Mouse (Mus musculus): Measurements from ENCODE around the gene Fam117b. TPM values are rescaled to one million over a fixed set of nuclear protein-coding genes. Genes with fewer than 3 reads are reported as not detected.

Gene Fam117b
- total RNA-seq, 2 experiments from 2014 or later, result 12.1 to 13.1 TPM

GRCm38 (mm10) chr1:59987399-59988040, 74.7 kb downstream of the Fam117b start:
- DNase-seq, result no peak

DNA sequence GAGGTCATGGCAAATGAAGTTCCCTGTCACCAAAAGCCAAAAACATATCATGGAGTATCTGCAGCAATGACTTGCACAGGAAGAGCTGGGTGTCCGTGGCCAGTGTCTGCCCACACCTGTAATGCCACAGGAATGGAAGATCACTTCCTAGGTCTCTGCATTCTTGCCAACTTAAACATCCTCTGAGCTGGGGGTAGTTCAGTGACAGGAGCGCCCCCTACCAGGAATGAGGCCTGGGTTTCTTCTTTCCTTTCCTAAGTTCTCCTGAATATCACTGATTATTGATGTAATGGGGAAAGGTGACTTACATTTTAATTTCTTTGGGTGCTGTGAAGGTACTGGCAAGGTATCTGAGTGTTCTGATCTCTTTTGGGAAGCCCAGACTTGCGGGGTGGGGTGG, 82.8 kb downstream of the Fam117b start:
- DNase-seq, result no peak

DNA sequence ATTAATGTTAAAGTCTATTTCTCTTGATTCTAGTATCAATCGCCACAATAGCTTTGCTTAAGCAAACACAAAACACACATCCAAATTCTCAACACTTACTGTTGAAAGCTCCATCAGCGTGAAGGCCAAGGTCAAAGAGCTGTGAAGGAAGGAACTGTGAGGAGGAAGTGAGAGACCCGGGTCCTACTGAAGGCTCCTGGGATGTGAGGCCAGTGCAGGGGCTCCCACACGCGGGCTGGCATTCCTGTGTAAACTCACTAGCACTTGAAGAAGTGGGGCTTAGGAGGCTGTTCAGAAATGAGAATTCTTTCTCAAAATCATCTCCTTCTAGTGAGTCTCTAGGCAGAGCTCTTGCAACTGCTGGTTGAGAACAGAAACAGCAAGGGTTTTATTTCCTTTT, 84.5 kb downstream of the Fam117b start:
- DNase-seq, result no peak

- no peak for DNase-seq
These were observed 87.5 kb downstream of the Fam117b start for GRCm38 (mm10) chr1:60000319-60000718.

GRCm38 (mm10) chr1:60007337-60007736, 94.5 kb downstream of the Fam117b start:
- DNase-seq, result no peak

DNA sequence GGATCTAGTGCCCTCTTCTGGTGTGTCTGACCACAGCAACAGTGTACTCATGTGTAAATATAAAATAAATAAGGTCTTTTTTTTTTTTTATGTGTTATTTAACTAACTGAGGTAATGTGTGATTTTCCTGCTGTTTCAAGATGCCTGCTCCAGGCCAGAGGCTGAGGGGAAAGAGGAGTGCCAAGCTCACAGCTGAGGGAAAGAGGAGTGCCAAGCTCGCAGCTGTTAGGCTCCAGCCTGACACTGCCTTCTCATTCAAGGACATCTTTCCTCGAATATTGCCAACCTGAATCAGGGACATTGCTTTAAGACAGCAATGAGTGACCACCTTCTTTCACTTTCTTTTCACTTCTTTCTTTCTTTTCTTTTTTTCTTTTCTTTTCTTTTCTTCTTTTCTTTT, 95.9 kb downstream of the Fam117b start:
- DNase-seq, result no peak

GRCm38 (mm10) chr1:60013779-60014178, 101.0 kb downstream of the Fam117b start:
- no peak for DNase-seq

DNA sequence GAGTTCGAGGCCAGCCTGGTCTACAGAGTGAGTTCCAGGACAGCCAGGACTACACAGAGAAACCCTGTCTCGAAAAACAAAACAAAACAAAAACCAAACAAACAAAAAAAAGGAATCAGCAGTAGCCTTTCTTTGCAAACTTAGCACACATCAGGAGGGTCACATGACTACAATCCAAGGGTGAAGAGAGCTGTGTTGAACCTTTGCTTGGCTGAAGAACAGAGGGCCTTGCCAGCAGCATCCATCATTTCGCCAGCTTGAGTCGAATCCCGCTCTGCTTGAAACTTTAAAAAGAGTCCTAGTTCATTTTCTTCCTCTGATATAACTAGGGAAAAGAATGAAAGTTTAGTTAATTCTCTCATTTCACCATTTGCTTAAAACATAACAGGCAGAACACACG, 102.7 kb downstream of the Fam117b start:
- DNase-seq, result no peak

- DNase-seq, result no peak
These were observed 103.4 kb downstream of the Fam117b start for GRCm38 (mm10) chr1:60016136-60016611.

DNA sequence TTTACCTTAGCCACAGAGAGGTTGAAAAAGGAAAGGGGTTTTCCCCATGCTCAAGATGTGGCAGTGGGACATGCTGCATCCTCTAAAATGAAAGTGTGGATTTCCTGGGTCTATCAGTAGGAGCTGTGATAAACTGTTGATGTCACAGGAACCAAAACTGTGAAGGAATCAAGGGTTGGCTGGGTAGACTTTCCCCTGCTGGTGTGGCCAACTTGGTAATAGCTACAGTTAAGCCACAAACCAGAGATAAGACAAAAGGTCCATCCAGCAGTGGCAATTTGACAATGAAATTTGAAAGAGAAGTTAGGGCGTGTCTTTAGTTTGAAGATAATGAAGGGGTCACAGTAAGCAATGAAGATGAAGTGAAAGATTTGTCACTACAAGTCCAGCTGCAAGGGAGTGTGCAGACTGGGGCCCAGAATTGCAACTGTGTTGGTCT, 104.2 kb downstream of the Fam117b start:
- DNase-seq, result no peak

Other genes with a start within 250 kb of the Fam117b start
- 10 to 100 TPM; 68.4 to 71.9 TPM for gene Sumo1, start 242.2 kb upstream of the Fam117b start, total RNA-seq (2021)
- 10 to 100 TPM; 90.9 to 95.8 TPM for gene Nop58, start 228.0 kb upstream of the Fam117b start, total RNA-seq (2021)
- gene Bmpr2, start 149.6 kb upstream of the Fam117b start, total RNA-seq (2021), result 10 to 100 TPM; 53.1 TPM
- 1 to 10 TPM; 1.0 to 1.4 TPM for gene Ica1l, start 130.2 kb downstream of the Fam117b start, total RNA-seq (2021)
- gene Carf, start 185.2 kb downstream of the Fam117b start, total RNA-seq (2021), result 10 to 100 TPM; 10.5 to 10.6 TPM
- 10 to 100 TPM; 12.3 to 15.5 TPM for gene Wdr12, start 185.6 kb downstream of the Fam117b start, total RNA-seq (2021)